Mouse (Mus musculus): ENCODE data around the gene Camsap3. TPM values are rescaled to one million over a fixed set of nuclear protein-coding genes. Genes with fewer than 3 reads are reported as not detected.

Camsap3 gene
- total RNA-seq, 2 experiments from 2014 or later = 4.1 to 8.0 TPM

- no peak for DNase-seq (ENCODE audit: low spot score in 2 of 2)
These were observed 12.1 kb downstream of the Camsap3 start for GRCm38 (mm10) chr8:3599219-3599618.

- DNase-seq (ENCODE audit: low spot score in 2 of 2) = no peak
These were observed 13.3 kb downstream of the Camsap3 start for GRCm38 (mm10) chr8:3600401-3600800.

- DNase-seq (ENCODE audit: low spot score in 2 of 2) = no peak
These were observed 16.3 kb downstream of the Camsap3 start for GRCm38 (mm10) chr8:3603439-3603838.

GRCm38 (mm10) chr8:3606593-3606992 lies 19.5 kb downstream of the Camsap3 start:
- no peak for DNase-seq (ENCODE audit: low spot score in 2 of 2)

GRCm38 (mm10) chr8:3607822-3608221 lies 20.7 kb downstream of the Camsap3 start:
- DNase-seq (ENCODE audit: low spot score in 2 of 2) = no peak

GRCm38 (mm10) chr8:3609046-3609815 lies 22.1 kb downstream of the Camsap3 start:
- DNase-seq (ENCODE audit: low spot score in 2 of 2) = no peak

GRCm38 (mm10) chr8:3609816-3610150 lies 22.7 kb downstream of the Camsap3 start:
- no peak for DNase-seq (ENCODE audit: low spot score in 2 of 2)

- DNase-seq (ENCODE audit: low spot score in 2 of 2) = peak; percentile 94 to 95
These were observed 34.3 kb downstream of the Camsap3 start, which contains the start of the genes Xab2 and Pet100 for GRCm38 (mm10) chr8:3621199-3621970. Gene Xab2, minus strand, starts transcription at chr8:3621316. Gene Pet100, plus strand, starts transcription at chr8:3621548.

GRCm38 (mm10) chr8:3622119-3622518 lies 35.0 kb downstream of the Camsap3 start:
- no peak for DNase-seq (ENCODE audit: low spot score in 2 of 2)

- DNase-seq (ENCODE audit: low spot score in 2 of 2) = no peak
These were observed 38.4 kb downstream of the Camsap3 start, which contains the start of gene Pcp2 for GRCm38 (mm10) chr8:3625445-3625844. Gene Pcp2, minus strand, starts transcription at chr8:3625545.

GRCm38 (mm10) chr8:3626971-3627370 lies 39.9 kb downstream of the Camsap3 start:
- no peak for DNase-seq (ENCODE audit: low spot score in 2 of 2)

GRCm38 (mm10) chr8:3628014-3628413 lies 40.9 kb downstream of the Camsap3 start:
- DNase-seq (ENCODE audit: low spot score in 2 of 2) = no peak

- DNase-seq (ENCODE audit: low spot score in 2 of 2) = peak; percentile 69 to 70
These were observed 43.8 kb downstream of the Camsap3 start, which contains the start of gene Stxbp2 for GRCm38 (mm10) chr8:3630647-3631477. Gene Stxbp2, plus strand, starts transcription at chr8:3630955.

GRCm38 (mm10) chr8:3631478-3631875 lies 44.4 kb downstream of the Camsap3 start:
- DNase-seq (ENCODE audit: low spot score in 2 of 2) = no peak

- peak; percentile 24 to 42 for DNase-seq (ENCODE audit: low spot score in 2 of 2)
These were observed 58.7 kb downstream of the Camsap3 start for GRCm38 (mm10) chr8:3645804-3646203.

- no peak for DNase-seq (ENCODE audit: low spot score in 2 of 2)
These were observed 59.9 kb downstream of the Camsap3 start for GRCm38 (mm10) chr8:3646824-3647531.

GRCm38 (mm10) chr8:3647561-3647960 lies 60.5 kb downstream of the Camsap3 start:
- DNase-seq (ENCODE audit: low spot score in 2 of 2) = no peak

GRCm38 (mm10) chr8:3648268-3648667 lies 61.2 kb downstream of the Camsap3 start:
- no peak for DNase-seq (ENCODE audit: low spot score in 2 of 2)

- DNase-seq (ENCODE audit: low spot score in 2 of 2) = no peak
These were observed 61.9 kb downstream of the Camsap3 start for GRCm38 (mm10) chr8:3648990-3649389.

GRCm38 (mm10) chr8:3652845-3653244 lies 65.8 kb downstream of the Camsap3 start:
- no peak for DNase-seq (ENCODE audit: low spot score in 2 of 2)
